Mouse (Mus musculus) hindbrain, embryonic 11.5 days (tissue): ENCODE measurements around the gene Hypm. TPM values are rescaled to one million over a fixed set of nuclear protein-coding genes. Genes with fewer than 3 reads are reported as not detected.

Source experiments
- polyA plus RNA-seq: library from polyadenylated mRNA; unstranded; fragments of >200 nt; fragmentation: Nextera tagmentation; extraction: Ambion mirVana; gene quantifications from 2 replicates; pipeline ENCODE4 v1.2.1, GENCODE M21; 2014

Gene Hypm
- polyA plus RNA-seq, 1 experiment from 2014 or later = not detected

Other genes with a start within 250 kb of the Hypm start
- 23.7 and 27.4 TPM in 2 replicates for gene Dynlt3, start 183.9 kb upstream of the Hypm start, polyA plus RNA-seq
- gene H2al3, start 2.8 kb downstream of the Hypm start, polyA plus RNA-seq = not detected in 2 replicates
- gene Sytl5, start 38.7 kb downstream of the Hypm start, polyA plus RNA-seq = 0.14 and 0.17 TPM in 2 replicates